Mouse (Mus musculus): ENCODE measurements around the gene Gm4201. TPM values are rescaled to one million over a fixed set of nuclear protein-coding genes. Genes with fewer than 3 reads are reported as not detected.

Gene Gm4201
- polyA plus RNA-seq (2017; shearing (Covaris generic)) = not detected

GRCm38 (mm10) chr7:22565243-22565642 lies at the start of gene Gm4201:
Gene Gm4201, minus strand, starts transcription at chr7:22565343.

DNA sequence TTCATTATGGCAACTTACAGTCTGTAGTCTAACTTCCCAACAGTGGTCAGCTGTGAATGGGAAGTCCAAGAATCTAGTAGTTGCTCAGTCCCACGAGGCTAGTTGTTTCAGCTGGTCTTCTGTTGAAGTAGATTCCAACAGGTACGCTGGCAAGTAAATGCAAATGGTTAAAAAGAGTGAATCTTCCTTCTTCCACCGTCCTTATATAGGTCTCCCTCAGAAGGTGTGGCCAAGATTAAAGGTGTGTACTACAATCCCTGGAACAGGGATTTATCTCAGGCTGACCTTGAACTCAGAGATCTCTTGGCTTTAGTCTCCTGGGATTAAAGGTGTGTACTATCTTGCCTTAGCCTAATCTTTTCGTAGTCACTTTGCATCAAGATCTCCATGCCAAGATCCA lies 22.9 kb upstream of the Gm4201 start, which contains the start of gene Gm4565:
TSS of gene Gm4565 (minus strand) at position 101 of the 400 bp plus-strand sequence.

GRCm38 (mm10) chr7:22534787-22535186 lies 30.4 kb downstream of the Gm4201 start, which contains the start of gene Gm8677:
Gene Gm8677, minus strand, starts transcription at chr7:22534887.

DNA sequence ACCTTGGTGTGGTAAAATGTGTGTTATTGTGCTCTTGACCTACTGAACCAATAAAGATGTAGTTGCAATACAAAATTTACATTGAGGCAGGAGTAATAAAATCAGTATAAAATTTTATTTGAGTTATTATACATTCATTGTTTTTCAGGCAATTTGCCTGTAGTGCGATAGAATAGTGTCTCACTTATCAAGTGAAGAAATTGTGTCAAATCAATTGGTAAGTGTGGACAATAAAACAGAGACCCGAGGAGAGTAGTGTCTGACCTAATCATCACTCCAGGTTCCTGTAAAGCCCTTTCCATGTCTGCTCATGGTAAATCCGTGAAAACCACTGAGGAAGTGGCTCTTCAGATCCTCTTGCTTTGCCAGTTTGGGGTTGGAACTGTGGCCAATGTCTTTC lies 42.5 kb downstream of the Gm4201 start, which contains the start of gene Vmn1r152:
TSS of gene Vmn1r152 (plus strand) at position 301 of the 400 bp plus-strand sequence.

Other genes with a start within 250 kb of the Gm4201 start
- not detected for gene Gm4187, start 235.6 kb downstream of the Gm4201 start, polyA plus RNA-seq (2017; shearing (Covaris generic))
- gene Gm8660, start 194.3 kb downstream of the Gm4201 start, polyA plus RNA-seq (2017; shearing (Covaris generic)) = not detected
- gene Vmn1r148, start 151.8 kb downstream of the Gm4201 start, polyA plus RNA-seq (2017; shearing (Covaris generic)) = not detected
- not detected for gene Vmn1r149, start 127.1 kb downstream of the Gm4201 start, polyA plus RNA-seq (2017; shearing (Covaris generic))
- not detected for gene Gm10665, start 101.3 kb downstream of the Gm4201 start, polyA plus RNA-seq (2017; shearing (Covaris generic))
- not detected for gene Vmn1r151, start 65.7 kb downstream of the Gm4201 start, polyA plus RNA-seq (2017; shearing (Covaris generic))
- gene Vmn1r152, start 42.4 kb downstream of the Gm4201 start, polyA plus RNA-seq (2017; shearing (Covaris generic)) = not detected
- gene Gm8677, start 30.5 kb downstream of the Gm4201 start, polyA plus RNA-seq (2017; shearing (Covaris generic)) = not detected
- not detected for gene Gm4565, start 22.8 kb upstream of the Gm4201 start, polyA plus RNA-seq (2017; shearing (Covaris generic))
- not detected for gene Vmn1r155, start 92.7 kb upstream of the Gm4201 start, polyA plus RNA-seq (2017; shearing (Covaris generic))
- not detected for gene Gm8693, start 127.0 kb upstream of the Gm4201 start, polyA plus RNA-seq (2017; shearing (Covaris generic))
- not detected for gene Gm4567, start 154.4 kb upstream of the Gm4201 start, polyA plus RNA-seq (2017; shearing (Covaris generic))
- not detected for gene Vmn1r157, start 196.4 kb upstream of the Gm4201 start, polyA plus RNA-seq (2017; shearing (Covaris generic))
- not detected for gene Vmn1r158, start 225.4 kb upstream of the Gm4201 start, polyA plus RNA-seq (2017; shearing (Covaris generic))